Mouse (Mus musculus) E14TG2a.4 (cell line): ENCODE results near the gene Glra4.

Experiments
- H3K27me3 ChIP-seq: 2 replicates; pipeline ENCODE4 v1.6.1; 2014; ENCODE audit warnings: low read length, control low read depth; ENCODE audit not compliant: insufficient read depth
- H3K36me3 ChIP-seq: 2 replicates; pipeline ENCODE4 v1.6.1; 2014; ENCODE audit warnings: low read length, control low read depth; ENCODE audit not compliant: insufficient read depth
- H3K4me1 ChIP-seq: replicated peaks from 2 replicates; pipeline ENCODE4 v1.6.1; 2014; ENCODE audit warnings: low read depth, low read length, control low read depth
- H3K4me3 ChIP-seq: replicated peaks from 2 replicates; pipeline ENCODE4 v1.5.1; 2014; ENCODE audit warnings: mild to moderate bottlenecking, low read length
- H3K9me3 ChIP-seq: 2 replicates; pipeline ENCODE4 v1.6.1; 2014; ENCODE audit warnings: low read length, control low read depth
- CTCF ChIP-seq: conservative IDR thresholded peaks from 2 replicates; pipeline ENCODE4 v1.5.1; 2014; ENCODE audit warnings: low read length
- NANOG ChIP-seq: IDR thresholded peaks from 2 replicates; pipeline ENCODE4 v1.6.1; 2014; ENCODE audit warnings: borderline replicate concordance, low read length, mixed read lengths
- POU5F1 ChIP-seq: IDR thresholded peaks from 2 replicates; pipeline ENCODE4 v1.6.1; 2014; ENCODE audit warnings: low read length, borderline replicate concordance

Glra4 gene

DNA sequence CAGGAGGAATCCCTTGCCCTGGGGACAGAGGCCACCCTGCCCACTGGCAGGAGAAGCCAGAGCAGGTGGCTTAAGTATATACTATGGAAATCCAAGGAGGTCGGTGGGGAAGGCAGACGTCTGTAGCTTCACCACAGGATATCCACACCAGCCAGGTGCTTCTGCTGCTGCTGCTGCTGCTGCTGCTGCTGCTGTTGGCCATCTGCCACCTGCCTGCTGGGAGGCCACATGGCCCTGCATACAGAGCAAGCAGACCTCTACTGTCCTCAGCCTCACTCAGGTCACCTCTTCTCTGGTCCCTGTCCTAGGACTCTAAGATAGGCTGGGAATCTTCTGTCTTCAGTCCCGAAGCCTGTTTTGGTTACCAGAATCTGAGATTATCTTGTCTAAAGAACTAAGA lies 1.9 kb downstream of the Glra4 start:
- H3K27me3 ChIP-seq: no peaks in the 10 kb centered on the region
- TF ChIP-seq POU5F1 (no peak), NANOG (no peak), CTCF (no peak)
- H3K36me3 ChIP-seq: peaks cover 29% of the 10 kb centered on the region
- no peaks in the 10 kb centered on the region for H3K4me1 ChIP-seq
- no peaks in the 10 kb centered on the region for H3K9me3 ChIP-seq
- H3K4me3 ChIP-seq: no peak overlapping the region

DNA sequence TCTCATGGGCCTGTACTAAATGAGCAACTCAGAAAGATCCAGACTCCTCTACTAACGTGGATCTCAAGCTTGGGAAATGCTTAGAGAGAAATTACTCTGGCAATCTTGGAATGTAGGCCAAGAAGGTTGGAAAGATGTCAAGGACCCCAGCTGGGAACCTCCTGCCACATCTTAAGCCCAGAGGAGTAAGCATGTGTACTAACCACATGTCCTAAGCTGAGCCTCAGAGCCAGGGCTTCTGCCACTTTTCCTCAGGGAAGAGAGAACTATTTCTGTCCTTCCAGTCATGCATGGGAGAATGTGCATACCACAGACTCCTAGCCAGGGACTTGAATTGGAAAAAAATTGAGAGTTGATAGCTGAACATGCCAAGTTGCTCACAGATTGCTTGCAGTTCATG lies 6.9 kb downstream of the Glra4 start:
- Histone ChIP-seq H3K4me1 (no peaks in the 10 kb centered on the region), H3K36me3 (peaks cover 36% of the 10 kb centered on the region), H3K27me3 (no peaks in the 10 kb centered on the region), H3K9me3 (no peaks in the 10 kb centered on the region), H3K4me3 (no peak overlapping the region)
- TF ChIP-seq CTCF (no peak), NANOG (no peak), POU5F1 (no peak)

DNA sequence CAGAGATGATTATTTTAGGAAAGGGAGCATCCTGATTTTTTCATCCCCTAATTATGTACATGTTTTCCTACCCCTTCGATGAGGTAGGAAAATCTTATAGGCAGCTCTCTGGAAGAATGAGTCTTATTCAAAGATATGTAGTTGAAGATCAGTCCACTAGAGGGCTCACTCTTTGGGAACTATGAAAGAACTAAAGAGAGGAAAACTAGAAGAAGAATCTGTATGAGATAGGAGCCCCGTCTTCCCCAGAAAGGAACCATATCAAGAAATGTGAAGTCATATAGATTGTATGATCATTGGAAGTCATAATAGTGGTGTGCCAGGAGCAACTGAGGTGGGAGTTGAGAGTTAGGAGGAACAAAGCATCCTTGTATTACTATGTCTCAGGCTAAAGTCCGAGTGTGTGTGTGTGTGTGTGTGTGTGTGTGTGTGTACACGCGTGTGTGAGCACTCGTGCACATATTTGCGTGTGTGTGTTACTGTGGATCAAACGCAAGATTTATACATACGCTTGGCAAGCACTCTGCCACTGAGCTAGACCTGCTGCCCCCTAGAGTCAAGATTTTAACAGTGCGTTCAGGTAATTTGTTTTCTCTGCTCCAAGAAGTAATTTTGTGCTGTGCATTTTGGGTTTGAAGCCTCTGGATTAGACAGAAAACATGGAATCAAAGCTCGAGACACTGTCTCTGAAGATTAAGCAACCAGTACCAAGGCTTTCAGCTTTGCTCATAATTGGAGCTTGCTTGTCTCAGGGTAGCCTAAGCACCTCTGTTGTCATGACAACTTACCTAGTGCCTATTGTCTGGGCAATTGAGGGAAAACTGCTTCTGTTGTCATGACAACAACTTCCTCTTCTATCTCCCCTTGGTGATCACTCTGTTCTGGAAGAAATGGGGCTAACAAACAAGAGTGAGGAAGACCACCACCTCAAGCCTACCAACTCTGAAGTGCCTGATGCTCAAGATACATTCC lies 18.6 kb downstream of the Glra4 start:
- Histone ChIP-seq H3K4me3 (no peak overlapping the region), H3K27me3 (no peaks in the 10 kb centered on the region), H3K36me3 (peaks cover 70% of the 10 kb centered on the region), H3K9me3 (no peaks in the 10 kb centered on the region), H3K4me1 (no peaks in the 10 kb centered on the region)
- TF ChIP-seq NANOG: no peak
- peak; percentile 23 for TF ChIP-seq CTCF
- no peak for TF ChIP-seq POU5F1

DNA sequence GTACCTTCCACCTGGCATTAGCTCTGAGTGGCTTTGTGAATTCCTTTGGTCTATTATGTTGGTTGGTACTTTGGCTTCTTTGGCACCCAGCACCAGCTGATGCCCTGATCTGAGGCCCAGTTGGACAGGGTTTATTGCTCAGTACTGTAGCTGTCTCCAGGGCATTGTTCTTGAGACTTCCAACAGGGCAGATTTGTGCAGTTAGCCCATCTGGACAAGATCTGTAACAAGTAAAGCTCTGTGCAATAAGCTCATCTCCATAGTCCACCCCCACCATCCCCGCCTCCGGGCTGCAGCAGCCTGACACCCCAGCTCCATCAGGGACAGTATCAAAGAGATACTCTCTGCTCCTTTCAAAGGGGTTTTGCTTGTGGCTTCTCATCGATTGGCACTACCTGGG lies 24.5 kb downstream of the Glra4 start:
- Histone ChIP-seq H3K27me3 (no peaks in the 10 kb centered on the region), H3K36me3 (peaks cover 47% of the 10 kb centered on the region), H3K9me3 (no peaks in the 10 kb centered on the region), H3K4me1 (no peaks in the 10 kb centered on the region), H3K4me3 (no peak overlapping the region)
- TF ChIP-seq CTCF (no peak), NANOG (no peak), POU5F1 (no peak)

DNA sequence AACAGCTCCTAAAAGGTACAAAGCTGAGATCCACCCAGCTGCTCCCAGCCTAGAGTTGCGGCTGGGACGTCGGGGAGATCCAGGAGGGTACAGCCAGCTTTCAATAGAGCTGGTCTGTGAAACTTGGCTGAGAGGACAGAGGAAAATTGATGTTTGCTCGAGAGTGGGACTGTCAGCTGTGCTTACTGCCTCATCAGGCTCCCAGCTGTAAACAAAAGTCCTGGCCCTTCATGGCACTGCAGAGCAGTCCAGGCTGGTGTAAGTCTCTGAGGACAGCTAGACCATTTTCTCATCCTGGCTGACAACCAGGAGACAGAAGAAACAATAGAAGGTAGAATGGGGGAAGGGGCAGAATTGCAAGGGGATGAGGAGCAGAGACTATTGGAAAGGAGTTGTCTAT lies 30.6 kb downstream of the Glra4 start:
- Histone ChIP-seq H3K4me3 (no peak overlapping the region), H3K36me3 (peaks cover 59% of the 10 kb centered on the region), H3K27me3 (no peaks in the 10 kb centered on the region), H3K9me3 (no peaks in the 10 kb centered on the region), H3K4me1 (peaks cover 3% of the 10 kb centered on the region; the same call in 1 of the 2 replicates)
- TF ChIP-seq NANOG: no peak
- no peak for TF ChIP-seq POU5F1
- TF ChIP-seq CTCF: no peak

DNA sequence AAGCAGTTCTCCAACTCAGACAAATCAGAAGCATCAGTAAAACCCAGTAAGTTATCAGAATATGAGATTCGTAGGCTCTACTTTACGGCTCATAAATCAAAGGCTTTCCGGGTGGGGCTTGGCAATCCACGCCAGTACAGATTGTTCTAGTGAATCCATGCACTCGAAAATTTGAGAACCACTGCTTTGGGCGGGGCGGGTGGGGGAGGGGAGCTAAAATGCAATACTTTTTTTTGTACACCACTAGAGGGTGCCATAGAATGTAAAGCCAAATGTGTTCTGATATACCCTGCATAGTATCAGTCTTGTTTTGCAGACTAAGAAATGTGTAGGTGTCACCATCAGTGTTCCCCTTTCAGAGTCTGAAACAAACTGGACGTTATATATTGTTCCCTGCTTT lies 35.3 kb downstream of the Glra4 start:
- H3K36me3 ChIP-seq: peaks cover 35% of the 10 kb centered on the region
- TF ChIP-seq POU5F1 (no peak), NANOG (no peak), CTCF (no peak)
- no peaks in the 10 kb centered on the region for H3K27me3 ChIP-seq
- H3K4me1 ChIP-seq: peaks cover 10% of the 10 kb centered on the region; the same call in 1 of the 2 replicates
- H3K4me3 ChIP-seq: no peak overlapping the region
- H3K9me3 ChIP-seq: no peaks in the 10 kb centered on the region

DNA sequence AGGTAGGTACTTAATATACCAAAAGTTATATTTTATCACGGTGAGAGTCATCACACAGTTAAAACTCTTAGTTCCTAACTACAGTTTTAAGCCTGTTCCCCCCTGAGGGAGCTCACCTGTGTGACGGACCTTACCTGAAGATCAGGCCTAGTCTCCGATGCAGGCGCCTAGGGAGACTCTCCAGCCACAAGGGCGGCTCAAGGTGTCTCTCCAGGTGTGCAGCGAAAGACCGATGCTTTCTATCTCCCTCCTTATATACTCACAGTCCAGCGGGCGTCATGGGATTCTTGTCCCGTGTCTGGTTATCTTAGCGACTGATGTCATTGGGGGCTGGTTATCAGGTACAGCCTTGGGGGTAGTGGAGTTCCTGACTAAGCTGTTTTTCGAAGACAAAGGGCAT lies 36.5 kb downstream of the Glra4 start, which contains the start of gene Morf4l2:
Gene Morf4l2, minus strand, starts transcription at position 232 of the 400 bp plus-strand sequence.
- no peak for TF ChIP-seq POU5F1
- TF ChIP-seq CTCF: no peak
- TF ChIP-seq NANOG: no peak
- no peaks in the 10 kb centered on the region for H3K27me3 ChIP-seq
- H3K36me3 ChIP-seq: peaks cover 33% of the 10 kb centered on the region
- peak within 1 kb of the TSS; percentile 77 for H3K4me3 ChIP-seq
- H3K4me1 ChIP-seq: peaks cover 16% of the 10 kb centered on the region; the same call in 1 of the 2 replicates
- no peaks in the 10 kb centered on the region for H3K9me3 ChIP-seq

DNA sequence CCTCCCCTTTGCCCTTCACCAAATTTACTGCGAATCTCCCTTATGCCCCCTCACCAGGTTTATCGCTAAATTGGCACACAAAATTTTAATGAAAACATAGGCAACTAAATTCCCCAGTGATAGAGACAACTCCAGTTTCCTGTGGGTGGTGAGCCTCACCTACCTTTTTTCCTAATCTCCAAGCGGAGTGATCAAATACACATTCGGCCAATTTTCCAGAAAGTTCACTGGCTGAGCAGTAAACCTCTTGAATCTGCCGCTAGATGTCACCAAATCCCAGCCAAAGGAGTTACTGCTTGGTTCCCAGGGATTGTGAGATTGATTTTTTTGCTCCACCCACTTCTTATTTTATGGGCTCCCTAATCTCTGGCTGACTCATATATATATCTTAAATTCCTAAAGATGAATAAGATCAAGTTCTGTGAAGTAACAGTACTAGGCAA lies 37.3 kb downstream of the Glra4 start:
- no peaks in the 10 kb centered on the region for H3K27me3 ChIP-seq
- no peaks in the 10 kb centered on the region for H3K9me3 ChIP-seq
- H3K36me3 ChIP-seq: peaks cover 33% of the 10 kb centered on the region
- peak overlapping the region; percentile 77 for H3K4me3 ChIP-seq
- no peak for TF ChIP-seq NANOG
- no peak for TF ChIP-seq POU5F1
- peak; percentile 35 for TF ChIP-seq CTCF
- peaks cover 20% of the 10 kb centered on the region; the same call in 1 of the 2 replicates for H3K4me1 ChIP-seq
